Mouse (Mus musculus) naive thymus-derived CD4-positive, alpha-beta T cell, adult 2 months (primary cell): Measurements from ENCODE around the gene Arl9.
"Not testable (repeated sequence)": the region's sequence is repeated elsewhere in the genome, so short reads cannot be mapped to it uniquely, and the experiment has no call there.

Experiments
- DNase-seq: peaks from one replicate; pipeline ENCODE4 v3.0.0-alpha.2; 2011; ENCODE audit warnings: low read depth

The Arl9 gene

GRCm38 (mm10) chr5:77028034-77028433 lies 24.2 kb downstream of the Arl9 start:
- DNase-seq: no peak

- peak; percentile 57 for DNase-seq
These were observed 25.9 kb downstream of the Arl9 start for GRCm38 (mm10) chr5:77029735-77030134.

- DNase-seq: not testable (repeated sequence)
These were observed 31.2 kb downstream of the Arl9 start for GRCm38 (mm10) chr5:77035101-77035500.

- no peak for DNase-seq
These were observed 34.6 kb downstream of the Arl9 start for GRCm38 (mm10) chr5:77038451-77038850.

- no peak for DNase-seq
These were observed 35.5 kb downstream of the Arl9 start for GRCm38 (mm10) chr5:77039391-77039790.

GRCm38 (mm10) chr5:77044362-77044761 lies 40.5 kb downstream of the Arl9 start:
- no peak for DNase-seq

GRCm38 (mm10) chr5:77052616-77053015 lies 48.8 kb downstream of the Arl9 start:
- DNase-seq: no peak

- no peak for DNase-seq
These were observed 53.1 kb downstream of the Arl9 start for GRCm38 (mm10) chr5:77056881-77057440.
